Mouse (Mus musculus) adrenal gland, adult 10 weeks (tissue): Measurements from ENCODE around the gene Sri. TPM values are rescaled to one million over a fixed set of nuclear protein-coding genes. Genes with fewer than 3 reads are reported as not detected.

Experiments
- polyA plus RNA-seq: library from polyadenylated mRNA; stranded (reverse); fragments of 350-450 nt; fragmentation: Illumina TruSeq; extraction: RNeasy Lipid Tissue Mini Kit (QIAGEN cat#74804); gene quantifications from one replicate; pipeline ENCODE4 v1.2.3, GENCODE M21; 2014; ENCODE audit warnings: low read depth, low replicate concordance

The Sri gene
- 104 TPM for polyA plus RNA-seq

DNA sequence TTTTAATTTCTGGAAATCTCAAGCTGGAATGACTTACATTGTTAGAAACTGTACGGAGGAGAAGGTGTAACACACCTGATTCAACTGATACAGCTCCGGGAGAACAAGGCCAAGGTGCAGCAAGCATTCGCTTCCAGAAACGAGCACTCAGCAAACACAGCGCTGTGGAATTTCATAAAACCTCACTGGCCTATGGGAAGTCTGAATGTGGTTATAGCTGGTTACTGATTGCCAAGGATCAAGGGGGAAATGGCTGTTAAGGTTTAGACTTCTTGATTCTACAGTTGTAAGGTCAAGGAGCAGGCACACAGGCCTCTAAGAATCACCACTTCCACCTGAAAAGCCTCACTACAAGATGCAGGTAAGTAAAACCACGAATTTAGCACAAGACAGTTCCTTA is at the start of gene Sri:
Gene Sri, plus strand, starts transcription at position 224 of the 400 bp plus-strand sequence.

Other genes starting within 250 kb of the Sri start
- gene Steap4, start 85.6 kb upstream of the Sri start, polyA plus RNA-seq = 50.0 TPM